ENCODE assay signal across 8 mouse cellular contexts in the genomic region with DNA sequence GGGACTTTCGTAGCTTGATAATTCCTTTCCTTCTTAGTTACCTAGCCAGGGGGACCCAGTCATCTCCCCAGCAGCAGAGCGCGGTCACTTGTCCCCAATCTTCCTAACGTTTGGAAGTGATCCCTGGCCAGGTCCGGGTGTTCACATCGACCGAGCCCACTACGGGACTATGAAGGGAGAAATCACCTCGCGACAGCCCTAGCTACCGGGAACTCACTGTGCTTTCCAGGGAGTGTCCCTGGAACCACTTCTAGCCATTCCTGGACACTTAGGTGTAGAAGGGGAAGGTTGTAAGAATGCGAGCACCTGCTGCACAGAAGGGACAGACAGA. TPM values are rescaled to one million over a fixed set of nuclear protein-coding genes. Genes with fewer than 3 reads are reported as not detected.
DNase-seq lines count a peak whose midpoint lies in the region; ATAC-seq and TF ChIP-seq lines count a peak whose summit lies in the region.

No protein-coding gene starts in this region.

- no peak for ATAC-seq in forebrain, embryonic 16.5 days
- no peak for ATAC-seq in intestine, postnatal 0 days
- ATAC-seq in CD4-positive, CD25-positive, alpha-beta regulatory T cell, adult 4 months: no peak

- 0% methylated on average over 12 of the region's 12 CpGs for WGBS in forebrain, embryonic 16.5 days
- WGBS in intestine, postnatal 0 days: under 1% methylated on average over 12 of the region's 12 CpGs

- TF ChIP-seq CTCF in E14TG2a.4 (conservative IDR thresholded peaks at IDR 0.05; ENCODE audit: low read length): no peak
- TF ChIP-seq CTCF in intestine, postnatal 0 days (IDR thresholded peaks at IDR 0.05; ENCODE audit: low read depth): no peak

- H3K27ac ChIP-seq in forebrain, embryonic 16.5 days (ENCODE audit: low read length): peak overlapping the region; percentile 73
- H3K27ac ChIP-seq in intestine, postnatal 0 days (ENCODE audit: low read depth, low read length): no peak overlapping the region

- peak; percentile 38 for DNase-seq in adrenal gland, postnatal 14 days
- no peak for DNase-seq in adrenal gland, adult 8-10 months
- DNase-seq in lung, postnatal 36 days: peak; percentile 24
- no peak for DNase-seq in layer of hippocampus, adult 11-12 months (ENCODE audit: low spot score)

- peaks cover 3% of the 10 kb centered on the region; the same call in 1 of the 2 replicates for H3K27me3 ChIP-seq in E14TG2a.4 (ENCODE audit: insufficient read depth, low read length)
- no peaks in the 10 kb centered on the region for H3K27me3 ChIP-seq in forebrain, embryonic 16.5 days (replicated peaks; ENCODE audit: control insufficient read depth, insufficient read depth, low read length)
- peaks cover 3% of the 10 kb centered on the region; the same call in 1 of the 2 replicates for H3K27me3 ChIP-seq in intestine, postnatal 0 days (replicated peaks; ENCODE audit: control insufficient read depth, insufficient read depth, low read length)

- H3K9ac ChIP-seq in forebrain, embryonic 16.5 days (replicated peaks; ENCODE audit: low read depth, low read length): peak overlapping the region; percentile 50
- H3K9ac ChIP-seq in intestine, postnatal 0 days (ENCODE audit: low read depth, low read length): 0 out of 2 replicates have a peak overlapping the region, but pooled peaks have one; percentile 37

- peaks cover 13% of the 10 kb centered on the region for H3K36me3 ChIP-seq in E14TG2a.4 (ENCODE audit: insufficient read depth, low read length)
- no peaks in the 10 kb centered on the region for H3K36me3 ChIP-seq in forebrain, embryonic 16.5 days (ENCODE audit: control insufficient read depth, insufficient read depth)
- H3K36me3 ChIP-seq in intestine, postnatal 0 days (ENCODE audit: control insufficient read depth, insufficient read depth): no peaks in the 10 kb centered on the region

- H3K9me3 ChIP-seq in E14TG2a.4 (ENCODE audit: low read length): no peaks in the 10 kb centered on the region
- no peaks in the 10 kb centered on the region for H3K9me3 ChIP-seq in forebrain, embryonic 16.5 days (ENCODE audit: control insufficient read depth, low read length)
- no peaks in the 10 kb centered on the region for H3K9me3 ChIP-seq in intestine, postnatal 0 days (ENCODE audit: control insufficient read depth)

- H3K4me1 ChIP-seq in E14TG2a.4 (replicated peaks; ENCODE audit: low read depth, low read length): peaks cover 53% of the 10 kb centered on the region
- H3K4me1 ChIP-seq in forebrain, embryonic 16.5 days (replicated peaks; ENCODE audit: control insufficient read depth, insufficient read depth, low read length): peaks cover 21% of the 10 kb centered on the region
- 0 out of 2 replicates have a peak, but pooled peaks cover 6% of the 10 kb centered on the region for H3K4me1 ChIP-seq in intestine, postnatal 0 days (replicated peaks; ENCODE audit: control insufficient read depth, insufficient read depth, low read length)

- H3K4me2 ChIP-seq in forebrain, embryonic 16.5 days (ENCODE audit: low read length): peak overlapping the region; percentile 94
- peak overlapping the region; percentile 96 for H3K4me2 ChIP-seq in intestine, postnatal 0 days (replicated peaks; ENCODE audit: low read depth)

- H3K4me3 ChIP-seq in E14TG2a.4 (replicated peaks; ENCODE audit: low read length): peak overlapping the region; percentile 88
- peak overlapping the region; percentile 82 for H3K4me3 ChIP-seq in forebrain, embryonic 16.5 days (replicated peaks; ENCODE audit: low read length)
- peak overlapping the region; percentile 69 for H3K4me3 ChIP-seq in intestine, postnatal 0 days (ENCODE audit: low read depth, low read length)

RNA-seq across cellular contexts. Expression of a gene that starts 0.7 kb away (rescaled TPM):
- 3.9 and 4.1 TPM in 2 replicates for total RNA-seq in adrenal gland, postnatal 14 days (2021)
- total RNA-seq in adrenal gland, adult 8-10 months (2022): 1 to 10 TPM; 2.9 to 4.0 (median 3.4) TPM
- 76.4 and 89.5 TPM in 2 replicates for polyA plus RNA-seq in forebrain, embryonic 16.5 days (2015; fragmentation: Nextera tagmentation; extraction: Ambion mirVana)
- 1.5 and 2.1 TPM in 2 replicates for polyA plus RNA-seq in intestine, postnatal 0 days (2015; fragmentation: Nextera tagmentation; extraction: Ambion mirVana)
- polyA plus RNA-seq in CD4-positive, CD25-positive, alpha-beta regulatory T cell, adult 4 months (2017; shearing (Covaris generic)): under 1 TPM in 1 of 2 experiments, not detected in 1; 0.07 TPM

Comparison
In these comparisons a context has a peak if more than half of its experiments do, and no peak if none do; other contexts are left out.
1. DNase-seq: peak in adrenal gland, postnatal 14 days (single experiment) and lung, postnatal 36 days (single experiment); none in adrenal gland, adult 8-10 months (single experiment) and layer of hippocampus, adult 11-12 months (single experiment).
2. RNA of a gene that starts 0.7 kb away (polyA plus RNA-seq): 76.4 to 89.5 TPM in forebrain, embryonic 16.5 days; 1.5 to 2.1 TPM in intestine, postnatal 0 days and 0.07 TPM in CD4-positive, CD25-positive, alpha-beta regulatory T cell, adult 4 months; every median in the first group is over 10 times any median in the second.
3. Peak in every context shown above with its lines, with median percentiles within 50 percentile points of each other: H3K4me3 ChIP-seq.